Mouse (Mus musculus) heart, postnatal 0 days (tissue): ENCODE results near the gene Speg. TPM values are rescaled to one million over a fixed set of nuclear protein-coding genes. Genes with fewer than 3 reads are reported as not detected.

Source experiments
- ATAC-seq: fragments of 200-750 bp; cut with Nextera tagmentation; 2 replicates; pipeline ENCODE4 v1.8.0; 2017; ENCODE audit warnings: low read depth, moderate number of reproducible peaks, moderate library complexity; ENCODE audit not compliant: insufficient read depth
- DNase-seq: peaks from one replicate; pipeline ENCODE4 v3.0.0-alpha.2; 2016; ENCODE audit warnings: low spot score
- H3K27ac ChIP-seq: fragments of 300-500 bp; sonication (generic); 2 replicates; pipeline ENCODE4 v1.5.1; 2014; ENCODE audit warnings: low read depth, mild to moderate bottlenecking
- H3K27me3 ChIP-seq: fragments of 300-500 bp; sonication (generic); 2 replicates; pipeline ENCODE4 v1.6.1; 2014; ENCODE audit warnings: low read length, mixed read lengths; ENCODE audit not compliant: control insufficient read depth, insufficient read depth
- H3K36me3 ChIP-seq: fragments of 300-500 bp; sonication (generic); replicated peaks from 2 replicates; pipeline ENCODE4 v1.6.1; 2014; ENCODE audit warnings: low read length, mixed read lengths; ENCODE audit not compliant: control insufficient read depth, insufficient read depth
- H3K4me1 ChIP-seq: fragments of 300-500 bp; sonication (generic); 2 replicates; pipeline ENCODE4 v1.6.1; 2014; ENCODE audit warnings: antibody characterized with exemption; ENCODE audit not compliant: control insufficient read depth, insufficient read depth
- H3K4me2 ChIP-seq: fragments of 300-500 bp; sonication (generic); 2 replicates; pipeline ENCODE4 v1.6.1; 2014; ENCODE audit warnings: low read depth, mild to moderate bottlenecking, low read length, moderate library complexity
- H3K4me3 ChIP-seq: fragments of 300-500 bp; sonication (generic); 2 replicates; pipeline ENCODE4 v1.5.1; 2014; ENCODE audit warnings: low read depth, low read length
- H3K9ac ChIP-seq: fragments of 300-500 bp; sonication (generic); replicated peaks from 2 replicates; pipeline ENCODE4 v1.6.1; 2014; ENCODE audit warnings: low read depth, low read length, mixed read lengths
- H3K9me3 ChIP-seq: fragments of 300-500 bp; sonication (generic); replicated peaks from 2 replicates; pipeline ENCODE4 v1.6.1; 2016; ENCODE audit warnings: low read length; ENCODE audit not compliant: control insufficient read depth
- CTCF ChIP-seq: IDR thresholded peaks from 2 replicates; pipeline ENCODE4 v1.5.1; 2016; ENCODE audit warnings: antibody characterized with exemption, control low read depth, low read depth
- EP300 ChIP-seq: IDR thresholded peaks from 2 replicates; pipeline ENCODE4 v1.6.1; 2016; ENCODE audit warnings: antibody characterized with exemption, low read depth
- WGBS: fragments of 180-500 bp; shearing (Covaris S2); extraction: QIAGEN DNeasy Blood & Tissue Kit; methylation state at CpG from one replicate; pipeline ENCODE4 v1.1.7; 2014; 5-methylcytosine and 5-hydroxymethylcytosine counted together
- polyA plus RNA-seq: library from polyadenylated mRNA; unstranded; fragments of >200 nt; fragmentation: Nextera tagmentation; extraction: Ambion mirVana; gene quantifications from 2 replicates; pipeline ENCODE4 v1.2.1, GENCODE M21; 2015
- total RNA-seq: library from RNA; depleted of rRNA; stranded (reverse); fragments of >200 nt; gene quantifications from 2 replicates; pipeline ENCODE4 v1.2.3, GENCODE M21; 2014; ENCODE audit warnings: low replicate concordance

Speg gene
- total and polyA plus RNA-seq, 2 experiments from 2014 or later: 30.2 to 95.0 TPM

GRCm38 (mm10) chr1:75387929-75388897, 13.1 kb downstream of the Speg start:
- Histone ChIP-seq H3K4me3 (no peak overlapping the region), H3K4me2 (peak overlapping the region; percentile 24), H3K36me3 (peaks cover 29% of the 10 kb centered on the region), H3K9me3 (no peaks in the 10 kb centered on the region), H3K27ac (peak overlapping the region; percentile 31; the same call in 1 of the 2 replicates), H3K4me1 (peaks cover 26% of the 10 kb centered on the region), H3K9ac (peak overlapping the region; percentile 41; the same call in 1 of the 2 replicates), H3K27me3 (peaks cover 25% of the 10 kb centered on the region)
- WGBS: 31% methylated on average over 94 of the region's 94 CpGs
- TF ChIP-seq EP300 (no peak), CTCF (no peak)
- no peak for DNase-seq
- 0 out of 2 replicates have a peak, but pooled peaks have one; percentile 7 for ATAC-seq

- Histone ChIP-seq H3K4me3 (no peak overlapping the region), H3K9me3 (no peaks in the 10 kb centered on the region), H3K9ac (0 out of 2 replicates have a peak overlapping the region, but pooled peaks have one; percentile 11), H3K4me2 (no peak overlapping the region), H3K36me3 (peaks cover 29% of the 10 kb centered on the region), H3K4me1 (peaks cover 31% of the 10 kb centered on the region), H3K27me3 (peaks cover 25% of the 10 kb centered on the region), H3K27ac (no peak overlapping the region)
- no peak for TF ChIP-seq CTCF
- TF ChIP-seq EP300: no peak
- ATAC-seq: no peak
- no peak for DNase-seq
- WGBS: 59% methylated on average over 23 of the region's 23 CpGs
Observed at GRCm38 (mm10) chr1:75388898-75389515, 13.9 kb downstream of the Speg start.

- Histone ChIP-seq H3K4me3 (no peak overlapping the region), H3K4me2 (no peak overlapping the region), H3K27ac (peak overlapping the region; percentile 94), H3K9me3 (no peaks in the 10 kb centered on the region), H3K9ac (no peak overlapping the region), H3K27me3 (peaks cover 17% of the 10 kb centered on the region), H3K36me3 (peaks cover 37% of the 10 kb centered on the region), H3K4me1 (peaks cover 29% of the 10 kb centered on the region)
- peak; percentile 89 for ATAC-seq
- WGBS: 12% methylated on average over 9 of the region's 9 CpGs
- no peak; the same call in 1 of the 2 replicates for TF ChIP-seq EP300
- TF ChIP-seq CTCF: no peak
- DNase-seq: peak; percentile 89
Observed at GRCm38 (mm10) chr1:75393139-75393538, 18.0 kb downstream of the Speg start.

- TF ChIP-seq CTCF (no peak), EP300 (no peak)
- peak; percentile 13; the same call in 1 of the 2 replicates for ATAC-seq
- H3K27me3 ChIP-seq: peaks cover 11% of the 10 kb centered on the region; the same call in 1 of the 2 replicates
- peak overlapping the region; percentile 35 for H3K9ac ChIP-seq
- H3K9me3 ChIP-seq: no peaks in the 10 kb centered on the region
- peak overlapping the region; percentile 94 for H3K27ac ChIP-seq
- H3K4me3 ChIP-seq: no peak overlapping the region
- peaks cover 35% of the 10 kb centered on the region for H3K36me3 ChIP-seq
- DNase-seq: no peak
- H3K4me2 ChIP-seq: no peak overlapping the region
- H3K4me1 ChIP-seq: peaks cover 27% of the 10 kb centered on the region
- 82% methylated on average over 3 of the region's 3 CpGs for WGBS
Observed at GRCm38 (mm10) chr1:75393846-75394245, 18.7 kb downstream of the Speg start.

- Histone ChIP-seq H3K4me1 (peaks cover 31% of the 10 kb centered on the region), H3K4me3 (no peak overlapping the region), H3K36me3 (peaks cover 44% of the 10 kb centered on the region), H3K9ac (peak overlapping the region; percentile 58), H3K9me3 (no peaks in the 10 kb centered on the region), H3K27me3 (no peaks in the 10 kb centered on the region), H3K27ac (peak overlapping the region; percentile 100), H3K4me2 (peak overlapping the region; percentile 26; the same call in 1 of the 2 replicates)
- ATAC-seq: peak; percentile 84
- peak; percentile 98 for DNase-seq
- TF ChIP-seq CTCF (peak; percentile 89), EP300 (no peak)
- 2% methylated on average over 9 of the region's 9 CpGs for WGBS
Observed at GRCm38 (mm10) chr1:75398761-75399402, 23.8 kb downstream of the Speg start.
